Mouse (Mus musculus) limb, embryonic 11.5 days (tissue): ENCODE measurements around the gene Rln3. TPM values are rescaled to one million over a fixed set of nuclear protein-coding genes. Genes with fewer than 3 reads are reported as not detected.

Experiments used
- ATAC-seq: fragments of 200-750 bp; cut with Nextera tagmentation; 2 replicates; pipeline ENCODE4 v1.8.0; 2017; ENCODE audit warnings: low read depth; ENCODE audit not compliant: insufficient number of reproducible peaks, low FRiP score, low TSS enrichment
- DNase-seq: peaks from one replicate; pipeline ENCODE4 v3.0.0-alpha.2; 2015; ENCODE audit warnings: low spot score
- H3K27ac ChIP-seq: fragments of 300-500 bp; sonication (generic); replicated peaks from 2 replicates; pipeline ENCODE4 v1.5.1; 2014; ENCODE audit warnings: low read depth, mild to moderate bottlenecking, low read length
- H3K27me3 ChIP-seq: fragments of 300-500 bp; sonication (generic); 2 replicates; pipeline ENCODE4 v1.6.1; 2014; ENCODE audit warnings: mild to moderate bottlenecking, low read length, mixed read lengths; ENCODE audit not compliant: control insufficient read depth, insufficient read depth
- H3K36me3 ChIP-seq: fragments of 300-500 bp; sonication (generic); 2 replicates; pipeline ENCODE4 v1.6.1; 2014; ENCODE audit warnings: mild to moderate bottlenecking, low read length, moderate library complexity, mixed read lengths; ENCODE audit not compliant: control insufficient read depth, insufficient read depth
- H3K4me1 ChIP-seq: fragments of 300-500 bp; sonication (generic); 2 replicates; pipeline ENCODE4 v1.6.1; 2014; ENCODE audit warnings: low read length, mixed read lengths; ENCODE audit not compliant: control insufficient read depth, insufficient read depth
- H3K4me2 ChIP-seq: fragments of 300-500 bp; sonication (generic); 2 replicates; pipeline ENCODE4 v1.6.1; 2014; ENCODE audit warnings: low read depth, mild to moderate bottlenecking, moderate library complexity; ENCODE audit not compliant: severe bottlenecking
- H3K4me3 ChIP-seq: fragments of 300-500 bp; sonication (generic); 2 replicates; pipeline ENCODE4 v1.5.1; 2014; ENCODE audit warnings: low read depth, low read length
- H3K9ac ChIP-seq: fragments of 300-500 bp; sonication (generic); 2 replicates; pipeline ENCODE4 v1.6.1; 2014; ENCODE audit warnings: mild to moderate bottlenecking, low read length
- H3K9me3 ChIP-seq: fragments of 300-500 bp; sonication (generic); 2 replicates; pipeline ENCODE4 v1.6.1; 2016; ENCODE audit warnings: low read length; ENCODE audit not compliant: control insufficient read depth
- WGBS: fragments of 180-500 bp; shearing (Covaris S2); extraction: QIAGEN DNeasy Blood & Tissue Kit; methylation state at CpG from one replicate; pipeline ENCODE4 v1.1.7; 2014; 5-methylcytosine and 5-hydroxymethylcytosine counted together
- polyA plus RNA-seq: library from polyadenylated mRNA; unstranded; fragments of >200 nt; fragmentation: Nextera tagmentation; extraction: Ambion mirVana; gene quantifications from 2 replicates; pipeline ENCODE4 v1.2.1, GENCODE M21; 2014

Rln3 gene
- polyA plus RNA-seq, 1 experiment from 2014 or later = not detected

- Histone ChIP-seq H3K36me3 (no peaks in the 10 kb centered on the region), H3K4me3 (no peak overlapping the region), H3K27ac (no peak overlapping the region), H3K27me3 (peaks cover 42% of the 10 kb centered on the region), H3K4me2 (no peak overlapping the region), H3K4me1 (0 out of 2 replicates have a peak, but pooled peaks cover 9% of the 10 kb centered on the region), H3K9ac (no peak overlapping the region), H3K9me3 (no peaks in the 10 kb centered on the region)
- WGBS = 79% methylated on average over 1 of the region's 1 CpGs
- DNase-seq (no peak), ATAC-seq (no peak)
Measured at GRCm38 (mm10) chr8:84023631-84024030, 21.2 kb downstream of the Rln3 start.

- DNase-seq (no peak), ATAC-seq (no peak)
- H3K4me2 ChIP-seq = no peak overlapping the region
- H3K4me1 ChIP-seq = 0 out of 2 replicates have a peak, but pooled peaks cover 9% of the 10 kb centered on the region
- no peak overlapping the region for H3K27ac ChIP-seq
- H3K36me3 ChIP-seq = no peaks in the 10 kb centered on the region
- H3K27me3 ChIP-seq = peaks cover 38% of the 10 kb centered on the region
- no peaks in the 10 kb centered on the region for H3K9me3 ChIP-seq
- H3K9ac ChIP-seq = no peak overlapping the region
- 20% methylated on average over 5 of the region's 5 CpGs for WGBS
- H3K4me3 ChIP-seq = no peak overlapping the region
Measured at GRCm38 (mm10) chr8:84023085-84023484, 21.7 kb downstream of the Rln3 start.

- Histone ChIP-seq H3K36me3 (no peaks in the 10 kb centered on the region), H3K9ac (no peak overlapping the region), H3K27ac (no peak overlapping the region), H3K4me2 (peak overlapping the region; percentile 15; the same call in 1 of the 2 replicates), H3K4me1 (0 out of 2 replicates have a peak, but pooled peaks cover 9% of the 10 kb centered on the region), H3K4me3 (no peak overlapping the region), H3K27me3 (peaks cover 26% of the 10 kb centered on the region), H3K9me3 (no peaks in the 10 kb centered on the region)
- WGBS = 45% methylated on average over 12 of the region's 12 CpGs
- ATAC-seq = no peak
- no peak for DNase-seq
Measured at GRCm38 (mm10) chr8:84021569-84021968, 23.2 kb downstream of the Rln3 start.

- no peak within 1 kb of the TSS for H3K9ac ChIP-seq
- peaks cover 21% of the 10 kb centered on the region for H3K27me3 ChIP-seq
- DNase-seq (no peak), ATAC-seq (peak; percentile 13; the same call in 1 of the 2 replicates)
- 4% methylated on average over 18 of the region's 18 CpGs for WGBS
- peak within 1 kb of the TSS; percentile 15; the same call in 1 of the 2 replicates for H3K4me2 ChIP-seq
- H3K4me1 ChIP-seq = 0 out of 2 replicates have a peak, but pooled peaks cover 9% of the 10 kb centered on the region
- H3K27ac ChIP-seq = no peak within 1 kb of the TSS
- H3K9me3 ChIP-seq = no peaks in the 10 kb centered on the region
- H3K36me3 ChIP-seq = no peaks in the 10 kb centered on the region
- H3K4me3 ChIP-seq = no peak within 1 kb of the TSS
Measured at GRCm38 (mm10) chr8:84021096-84021495, 23.7 kb downstream of the Rln3 start, which contains the start of gene Palm3. Gene Palm3, plus strand, starts transcription at chr8:84021471.

- no peak for DNase-seq
- Histone ChIP-seq H3K27me3 (peaks cover 15% of the 10 kb centered on the region; the same call in 1 of the 2 replicates), H3K4me3 (no peak overlapping the region), H3K9me3 (no peaks in the 10 kb centered on the region; the same call in 1 of the 2 replicates), H3K9ac (no peak overlapping the region), H3K4me2 (no peak overlapping the region), H3K36me3 (no peaks in the 10 kb centered on the region), H3K27ac (no peak overlapping the region), H3K4me1 (0 out of 2 replicates have a peak, but pooled peaks cover 7% of the 10 kb centered on the region)
- 85% methylated on average over 9 of the region's 9 CpGs for WGBS
- ATAC-seq = no peak
Measured at GRCm38 (mm10) chr8:84019738-84020137, 25.1 kb downstream of the Rln3 start.

- Histone ChIP-seq H3K36me3 (no peaks in the 10 kb centered on the region), H3K4me2 (no peak overlapping the region), H3K27ac (no peak overlapping the region), H3K27me3 (peaks cover 33% of the 10 kb centered on the region), H3K9me3 (no peaks in the 10 kb centered on the region; the same call in 1 of the 2 replicates), H3K4me3 (no peak overlapping the region), H3K9ac (no peak overlapping the region), H3K4me1 (peaks cover 16% of the 10 kb centered on the region; the same call in 1 of the 2 replicates)
- 91% methylated on average over 5 of the region's 5 CpGs for WGBS
- ATAC-seq (no peak), DNase-seq (no peak)
Measured at GRCm38 (mm10) chr8:84015833-84016232, 29.0 kb downstream of the Rln3 start.

GRCm38 (mm10) chr8:84012499-84013165, 32.2 kb downstream of the Rln3 start:
- ATAC-seq (no peak), DNase-seq (no peak)
- peaks cover 23% of the 10 kb centered on the region for H3K4me1 ChIP-seq
- H3K4me3 ChIP-seq = peak overlapping the region; percentile 49
- WGBS = 6% methylated on average over 35 of the region's 35 CpGs
- H3K36me3 ChIP-seq = no peaks in the 10 kb centered on the region
- H3K9me3 ChIP-seq = no peaks in the 10 kb centered on the region; the same call in 1 of the 2 replicates
- no peak overlapping the region for H3K27ac ChIP-seq
- H3K4me2 ChIP-seq = peak overlapping the region; percentile 93
- peaks cover 36% of the 10 kb centered on the region for H3K27me3 ChIP-seq
- peak overlapping the region; percentile 30; the same call in 1 of the 2 replicates for H3K9ac ChIP-seq

GRCm38 (mm10) chr8:84011705-84012498, 32.9 kb downstream of the Rln3 start, which contains the start of gene 2210011C24Rik:
Gene 2210011C24Rik, minus strand, starts transcription at chr8:84012171.
- WGBS = 1% methylated on average over 45 of the region's 45 CpGs
- H3K4me1 ChIP-seq = peaks cover 23% of the 10 kb centered on the region
- no peak within 1 kb of the TSS for H3K27ac ChIP-seq
- H3K4me2 ChIP-seq = peak within 1 kb of the TSS; percentile 93
- ATAC-seq (0 out of 2 replicates have a peak, but pooled peaks have one; percentile 17), DNase-seq (peak; percentile 60)
- H3K36me3 ChIP-seq = no peaks in the 10 kb centered on the region
- H3K4me3 ChIP-seq = peak within 1 kb of the TSS; percentile 49
- peak within 1 kb of the TSS; percentile 56 for H3K9ac ChIP-seq
- no peaks in the 10 kb centered on the region; the same call in 1 of the 2 replicates for H3K9me3 ChIP-seq
- H3K27me3 ChIP-seq = peaks cover 36% of the 10 kb centered on the region
